Mouse (Mus musculus) cortical plate, adult 2 months (tissue): ENCODE measurements around the gene Gm3415. TPM values are rescaled to one million over a fixed set of nuclear protein-coding genes. Genes with fewer than 3 reads are reported as not detected.
"Not testable (repeated sequence)": the region's sequence is repeated elsewhere in the genome, so short reads cannot be mapped to it uniquely, and the experiment has no call there.

Experiments used
- H3K27ac ChIP-seq: fragments of 200-500 bp; 2 replicates; pipeline ENCODE4 v1.5.1; 2012; ENCODE audit warnings: low read length, control low read depth, inconsistent platforms; ENCODE audit not compliant: insufficient read depth
- H3K4me1 ChIP-seq: fragments of 200-500 bp; 2 replicates; pipeline ENCODE4 v1.6.1; 2011; ENCODE audit warnings: low read length; ENCODE audit not compliant: control insufficient read depth, insufficient read depth
- H3K4me3 ChIP-seq: fragments of 200-500 bp; 2 replicates; pipeline ENCODE4 v1.5.1; 2011; ENCODE audit warnings: mild to moderate bottlenecking, low read length, control low read depth; ENCODE audit not compliant: insufficient read depth
- CTCF ChIP-seq: fragments of 200-500 bp; IDR thresholded peaks from 2 replicates; pipeline ENCODE4 v1.5.1; 2011; ENCODE audit warnings: mild to moderate bottlenecking, control low read depth, low read length; ENCODE audit not compliant: insufficient read depth; ENCODE audit errors: extremely low read depth
- POLR2A ChIP-seq: fragments of 200-500 bp; IDR thresholded peaks from 2 replicates; pipeline ENCODE4 v1.6.1; 2011; ENCODE audit warnings: mild to moderate bottlenecking, low read length, control low read depth; ENCODE audit not compliant: insufficient read depth; ENCODE audit errors: extremely low read depth
- polyA plus RNA-seq: library from polyadenylated mRNA; depleted of rRNA; stranded (reverse); fragments of >200 nt; gene quantifications from 2 replicates; pipeline ENCODE4 v1.2.3, GENCODE M21; 2012; rRNA removed

The Gm3415 gene
- polyA plus RNA-seq, 1 experiment, result not detected

- TF ChIP-seq POLR2A (no peak), CTCF (no peak)
- no peak overlapping the region for H3K27ac ChIP-seq
- H3K4me1 ChIP-seq, result no peaks in the 10 kb centered on the region; the same call in 1 of the 2 replicates
- no peak overlapping the region for H3K4me3 ChIP-seq
Measured at GRCm38 (mm10) chr5:146598215-146599119, 42.5 kb downstream of the Gm3415 start.

- H3K4me1 ChIP-seq, H3K4me3 ChIP-seq, H3K27ac ChIP-seq: not testable (repeated sequence)
Measured at GRCm38 (mm10) chr5:146599216-146599615, 43.3 kb downstream of the Gm3415 start.

GRCm38 (mm10) chr5:146599970-146600369, 44.0 kb downstream of the Gm3415 start:
- H3K4me1 ChIP-seq, result no peaks in the 10 kb centered on the region; the same call in 1 of the 2 replicates
- H3K27ac ChIP-seq, result no peak overlapping the region
- no peak overlapping the region for H3K4me3 ChIP-seq
- TF ChIP-seq CTCF, result no peak
- TF ChIP-seq POLR2A, result no peak

- H3K4me3 ChIP-seq, result no peak overlapping the region
- no peaks in the 10 kb centered on the region for H3K4me1 ChIP-seq
- no peak overlapping the region for H3K27ac ChIP-seq
- TF ChIP-seq CTCF (no peak), POLR2A (no peak)
Measured at GRCm38 (mm10) chr5:146606221-146606620, 50.3 kb downstream of the Gm3415 start.

- Histone ChIP-seq H3K4me3 (no peak overlapping the region), H3K4me1 (no peaks in the 10 kb centered on the region), H3K27ac (no peak overlapping the region)
- TF ChIP-seq CTCF (no peak), POLR2A (no peak)
Measured at GRCm38 (mm10) chr5:146606895-146607294, 51.0 kb downstream of the Gm3415 start.

GRCm38 (mm10) chr5:146607816-146608215, 51.9 kb downstream of the Gm3415 start:
- Histone ChIP-seq H3K4me1 (no peaks in the 10 kb centered on the region), H3K4me3 (no peak overlapping the region), H3K27ac (no peak overlapping the region)
- TF ChIP-seq CTCF, result no peak
- no peak for TF ChIP-seq POLR2A

Other genes with a start within 250 kb of the Gm3415 start
- 59.9 and 61.7 TPM in 2 replicates for gene Wasf3, start 171.2 kb upstream of the Gm3415 start, polyA plus RNA-seq
- gene Gm6408, start 74.2 kb upstream of the Gm3415 start, polyA plus RNA-seq, result 0.13 and 0.19 TPM in 2 replicates
- not detected in 2 replicates for gene Gm6370, start 64.8 kb upstream of the Gm3415 start, polyA plus RNA-seq
- gene 4930449I24Rik, start 53.7 kb upstream of the Gm3415 start, polyA plus RNA-seq, result not detected in 2 replicates
- gene Gm3402, start 42.0 kb upstream of the Gm3415 start, polyA plus RNA-seq, result not detected in 2 replicates
- gene Gm3404, start 30.3 kb upstream of the Gm3415 start, polyA plus RNA-seq, result not detected in 2 replicates
- gene Gm3409, start 18.5 kb upstream of the Gm3415 start, polyA plus RNA-seq, result not detected in 2 replicates
- gene Gpr12, start 29.1 kb downstream of the Gm3415 start, polyA plus RNA-seq, result 37.7 and 41.2 TPM in 2 replicates
- 31.0 and 32.7 TPM in 2 replicates for gene Usp12, start 238.9 kb downstream of the Gm3415 start, polyA plus RNA-seq